9 mouse cellular contexts compared by ENCODE assay signal in the genomic region with DNA sequence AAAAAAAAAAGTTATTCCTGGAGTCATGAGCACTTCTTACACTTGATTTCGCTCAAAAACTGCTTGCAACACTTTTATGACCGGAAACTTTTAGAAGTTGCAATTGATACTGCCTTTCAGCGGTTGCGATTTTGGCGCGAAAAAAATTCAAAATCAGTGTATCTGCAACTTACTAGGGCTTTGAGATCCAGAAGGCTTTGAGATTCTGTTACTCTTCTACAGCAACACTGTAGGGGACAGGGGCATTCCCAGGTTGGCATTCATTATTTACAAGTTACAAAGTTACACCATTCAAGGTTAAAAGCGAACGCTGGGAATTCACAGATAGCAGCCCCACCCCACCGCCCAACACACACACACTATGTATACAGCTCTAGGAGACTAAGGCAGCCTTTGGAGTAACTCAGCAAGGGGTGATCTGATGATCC. TPM values are rescaled to one million over a fixed set of nuclear protein-coding genes. Genes with fewer than 3 reads are reported as not detected.
DNase-seq lines count a peak whose midpoint lies in the region; ATAC-seq and TF ChIP-seq lines count a peak whose summit lies in the region.
"Had no signal": no experiment of that assay in that cellular context is flagged by ENCODE, and none has a peak within 500 bp of the region (broad histone marks: within the 10 kb centered on the region; RNA-seq: fewer than 3 reads in every experiment).

No protein-coding gene starts in this region.

- TF ChIP-seq CTCF in small intestine, adult 2 months (IDR thresholded peaks at IDR 0.05; ENCODE audit: extremely low read depth, insufficient read length, insufficient replicate concordance, low read depth, low read length) = no peak

- H3K9me3 ChIP-seq in liver, embryonic 15.5 days (replicated peaks) = no peaks in the 10 kb centered on the region

- H3K9ac ChIP-seq in liver, embryonic 15.5 days = peak overlapping the region; percentile 59

- ATAC-seq in liver, embryonic 15.5 days (ENCODE audit: insufficient read depth) = no peak
- ATAC-seq in inflammation-experienced regulatory T-cells, adult 6 months = no peak

- H3K4me1 ChIP-seq in liver, embryonic 15.5 days (replicated peaks) = peaks cover 56% of the 10 kb centered on the region
- 0 out of 2 replicates have a peak, but pooled peaks cover 2% of the 10 kb centered on the region for H3K4me1 ChIP-seq in small intestine, adult 2 months (ENCODE audit: control insufficient read depth, insufficient read depth, insufficient read length, low read length)

- DNase-seq in adrenal gland, postnatal 10 days = peak; percentile 42
- DNase-seq in adrenal gland, adult 18-20 months (ENCODE audit: low spot score in 2 of 2) = no peak
- DNase-seq in 416B (ENCODE audit: low read depth) = peak; percentile 87
- DNase-seq in cerebellum, postnatal 14 days = peak; percentile 23 to 36
- DNase-seq in heart, postnatal 4 days = peak; percentile 23

- TF ChIP-seq POLR2A in small intestine, adult 2 months (IDR thresholded peaks at IDR 0.05; ENCODE audit: low read depth, low read length) = no peak

- peak overlapping the region; percentile 100 for H3K27ac ChIP-seq in liver, embryonic 15.5 days (replicated peaks)
- H3K27ac ChIP-seq in small intestine, adult 2 months (ENCODE audit: insufficient read depth, low read depth, low read length) = peak overlapping the region; percentile 20; the same call in 1 of the 2 replicates

- 2% methylated on average over 9 of the region's 9 CpGs for WGBS in liver, embryonic 15.5 days (ENCODE audit: insufficient replicate concordance)
- WGBS in small intestine, adult 2 months = 2% methylated on average over 9 of the region's 9 CpGs

- no peaks in the 10 kb centered on the region for H3K27me3 ChIP-seq in liver, embryonic 15.5 days
- no peaks in the 10 kb centered on the region for H3K27me3 ChIP-seq in small intestine, adult 2 months (ENCODE audit: control insufficient read depth, insufficient read depth, low read length)

- peak overlapping the region; percentile 53 for H3K4me3 ChIP-seq in liver, embryonic 15.5 days (replicated peaks)
- H3K4me3 ChIP-seq in small intestine, adult 2 months (ENCODE audit: low read depth, low read length) = no peak overlapping the region

- H3K4me2 ChIP-seq in liver, embryonic 15.5 days = peak overlapping the region; percentile 73

- no peaks in the 10 kb centered on the region for H3K36me3 ChIP-seq in liver, embryonic 15.5 days (replicated peaks)
- no peaks in the 10 kb centered on the region for H3K36me3 ChIP-seq in small intestine, adult 2 months (ENCODE audit: control insufficient read depth, insufficient read depth, low read length)

RNA-seq across cellular contexts. Expression of gene Hist1h3i, which starts 0.6 kb away (rescaled TPM):
- total RNA-seq in adrenal gland, postnatal 10 days (2021) = 100 to 1,000 TPM; 296 to 332 TPM
- 10 to 100 TPM; 21.8 to 29.9 TPM for total RNA-seq in adrenal gland, adult 18-20 months (2021)
- 100 to 1,000 TPM; 504 to 518 TPM for total RNA-seq in heart, postnatal 4 days (2021)
- 144 and 178 TPM in 2 replicates for polyA plus RNA-seq in liver, embryonic 15.5 days (2015; fragmentation: Nextera tagmentation; extraction: Ambion mirVana)
- 57.4 and 74.0 TPM in 2 replicates for polyA plus RNA-seq in small intestine, adult 2 months (2012; rRNA removed)
- 1 to 10 TPM in 2 of 3 experiments, not detected in 1; 3.1 to 3.4 TPM for polyA plus RNA-seq in inflammation-experienced regulatory T-cells, adult 6 months (2017; shearing (Covaris generic))

RNA-seq across cellular contexts. Expression of gene Hist1h2an, which starts 3.3 kb away (rescaled TPM):
- 10 to 100 TPM; 69.2 to 73.2 TPM for total RNA-seq in adrenal gland, postnatal 10 days (2021)
- total RNA-seq in adrenal gland, adult 18-20 months (2021) = 1 to 10 TPM; 2.5 to 4.4 TPM
- 100 to 1,000 TPM in 1 of 2 experiments, 10 to 100 TPM in 1; 94.5 to 114 TPM for total RNA-seq in heart, postnatal 4 days (2021)
- polyA plus RNA-seq in liver, embryonic 15.5 days (2015; fragmentation: Nextera tagmentation; extraction: Ambion mirVana) = 10.9 and 14.7 TPM in 2 replicates
- 33.8 and 67.8 TPM in 2 replicates for polyA plus RNA-seq in small intestine, adult 2 months (2012; rRNA removed)
- 1 to 10 TPM in 1 of 3 experiments, not detected in 2; 3.5 TPM for polyA plus RNA-seq in inflammation-experienced regulatory T-cells, adult 6 months (2017; shearing (Covaris generic))
- total RNA-seq: left cerebral cortex, postnatal 36 days had no signal

RNA-seq across cellular contexts. Expression of gene Hist1h1b, which starts 3.3 kb away (rescaled TPM):
- 100 to 1,000 TPM; 179 to 219 TPM for total RNA-seq in adrenal gland, postnatal 10 days (2021)
- 10 to 100 TPM in 1 of 2 experiments, 1 to 10 TPM in 1; 8.8 to 12.2 TPM for total RNA-seq in adrenal gland, adult 18-20 months (2021)
- 100 to 1,000 TPM; 295 to 307 TPM for total RNA-seq in heart, postnatal 4 days (2021)
- 32.9 and 34.2 TPM in 2 replicates for polyA plus RNA-seq in liver, embryonic 15.5 days (2015; fragmentation: Nextera tagmentation; extraction: Ambion mirVana)
- 2.0 and 2.6 TPM in 2 replicates for polyA plus RNA-seq in small intestine, adult 2 months (2012; rRNA removed)
- polyA plus RNA-seq in inflammation-experienced regulatory T-cells, adult 6 months (2017; shearing (Covaris generic)) = 10 to 100 TPM in 1 of 3 experiments, 1 to 10 TPM in 2; 3.0 to 89.4 (median 8.5) TPM

RNA-seq across cellular contexts. Expression of gene Hist1h2bp, which starts 3.5 kb away (rescaled TPM):
- 100 to 1,000 TPM; 111 to 134 TPM for total RNA-seq in adrenal gland, postnatal 10 days (2021)
- 1 to 10 TPM; 5.8 to 8.9 TPM for total RNA-seq in adrenal gland, adult 18-20 months (2021)
- 100 to 1,000 TPM; 213 to 224 TPM for total RNA-seq in heart, postnatal 4 days (2021)
- polyA plus RNA-seq in liver, embryonic 15.5 days (2015; fragmentation: Nextera tagmentation; extraction: Ambion mirVana) = 5.4 and 6.8 TPM in 2 replicates
- polyA plus RNA-seq in small intestine, adult 2 months (2012; rRNA removed) = 2.7 and 8.3 TPM in 2 replicates
- polyA plus RNA-seq in inflammation-experienced regulatory T-cells, adult 6 months (2017; shearing (Covaris generic)) = 1 to 10 TPM; 1.6 to 3.6 (median 3.0) TPM

RNA-seq across cellular contexts. Expression of gene Hist1h2bq, which starts 26.2 kb away (rescaled TPM):
- total RNA-seq in adrenal gland, postnatal 10 days (2021) = 100 to 1,000 TPM; 207 to 275 TPM
- 10 to 100 TPM; 45.1 to 68.5 TPM for total RNA-seq in adrenal gland, adult 18-20 months (2021)
- total RNA-seq in heart, postnatal 4 days (2021) = 100 to 1,000 TPM; 420 to 457 TPM
- polyA plus RNA-seq in liver, embryonic 15.5 days (2015; fragmentation: Nextera tagmentation; extraction: Ambion mirVana) = 25.1 and 27.6 TPM in 2 replicates
- 31.1 and 32.0 TPM in 2 replicates for polyA plus RNA-seq in small intestine, adult 2 months (2012; rRNA removed)
- 10 to 100 TPM in 1 of 3 experiments, 1 to 10 TPM in 1, not detected in 1; 6.1 to 12.5 TPM for polyA plus RNA-seq in inflammation-experienced regulatory T-cells, adult 6 months (2017; shearing (Covaris generic))

Comparison
In these comparisons a context has a peak if more than half of its experiments do, and no peak if none do; other contexts are left out.
1. DNase-seq: peak in adrenal gland, postnatal 10 days (single experiment), 416B (single experiment), cerebellum, postnatal 14 days (2 of 2) and heart, postnatal 4 days (single experiment); none in adrenal gland, adult 18-20 months (0 of 2).
2. RNA of gene Hist1h3i, which starts 0.6 kb away (total RNA-seq): 504 to 518 TPM in heart, postnatal 4 days and 296 to 332 TPM in adrenal gland, postnatal 10 days; 21.8 to 29.9 TPM in adrenal gland, adult 18-20 months; every median in the first group is over 4 times any median in the second.
3. RNA of gene Hist1h2an, which starts 3.3 kb away (total RNA-seq): 94.5 to 114 TPM in heart, postnatal 4 days and 69.2 to 73.2 TPM in adrenal gland, postnatal 10 days; 2.5 to 4.4 TPM in adrenal gland, adult 18-20 months; every median in the first group is over 10 times any median in the second.
4. RNA of gene Hist1h1b, which starts 3.3 kb away (total RNA-seq): 295 to 307 TPM in heart, postnatal 4 days and 179 to 219 TPM in adrenal gland, postnatal 10 days; 8.8 to 12.2 TPM in adrenal gland, adult 18-20 months; every median in the first group is over 10 times any median in the second.